Mouse (Mus musculus) limb, embryonic 12.5 days (tissue): ENCODE data around the gene Gm28230. TPM values are rescaled to one million over a fixed set of nuclear protein-coding genes. Genes with fewer than 3 reads are reported as not detected.
A peak's percentile ranks its signal among the peaks of the same experiment; 100 is the strongest.

Experiments
- microRNA counts: library from miRNA; unstranded; fragments of <30 nt; microRNA quantifications from one replicate; lab custom pipeline; 2017
- microRNA-seq: library from miRNA; unstranded; fragments of <30 nt; microRNA quantifications from one replicate; pipeline ENCODE4, GENCODE M21; 2017
- polyA plus RNA-seq: library from polyadenylated mRNA; unstranded; fragments of >200 nt; fragmentation: Nextera tagmentation; extraction: Ambion mirVana; gene quantifications from 2 replicates; pipeline ENCODE4 v1.2.1, GENCODE M21; 2016

The Gm28230 gene
- polyA plus RNA-seq, 1 experiment from 2014 or later, result 0.51 TPM

MicroRNA genes within 50 kb of the gene (microRNA counts, 519-probe panel; counts per million panel counts)
- 5,974 counts per million, percentile 70 among the panel's probes with 10 or more counts for microRNA mmu-miR-10b (lab: Ali Mortazavi, UCI)

Small RNAs within 50 kb of the gene (microRNA-seq; reads per million reads assigned to microRNA genes)
- not detected for gene Gm44463
- 21,806 reads per million, percentile 97 among the genes with 10 or more reads in this experiment for gene Mir10b

Other genes with a start within 250 kb of the Gm28230 start
- 80.8 and 90.7 TPM in 2 replicates for gene Lnpk, start 147.3 kb upstream of the Gm28230 start, polyA plus RNA-seq
- 6.8 and 8.3 TPM in 2 replicates for gene Evx2, start 67.2 kb upstream of the Gm28230 start, polyA plus RNA-seq
- 81.8 and 88.0 TPM in 2 replicates for gene Hoxd13, start 58.4 kb upstream of the Gm28230 start, polyA plus RNA-seq
- 113 and 130 TPM in 2 replicates for gene Hoxd12, start 51.7 kb upstream of the Gm28230 start, polyA plus RNA-seq
- 55.4 and 62.0 TPM in 2 replicates for gene Hoxd11, start 47.2 kb upstream of the Gm28230 start, polyA plus RNA-seq
- 39.5 and 42.0 TPM in 2 replicates for gene Hoxd10, start 34.8 kb upstream of the Gm28230 start, polyA plus RNA-seq
- gene Hoxd9, start 29.0 kb upstream of the Gm28230 start, polyA plus RNA-seq, result 17.8 and 19.2 TPM in 2 replicates
- gene Hoxd8, start 22.1 kb upstream of the Gm28230 start, polyA plus RNA-seq, result 7.5 and 7.8 TPM in 2 replicates
- gene Hoxd3, start 14.8 kb upstream of the Gm28230 start, polyA plus RNA-seq, result 1.4 and 1.5 TPM in 2 replicates
- 0.55 and 0.78 TPM in 2 replicates for gene Hoxd4, start 14.8 kb upstream of the Gm28230 start, polyA plus RNA-seq
- 0.41 and 0.43 TPM in 2 replicates for gene Hoxd1, start 36.3 kb downstream of the Gm28230 start, polyA plus RNA-seq
- 110 and 114 TPM in 2 replicates for gene Mtx2, start 99.1 kb downstream of the Gm28230 start, polyA plus RNA-seq